Mouse (Mus musculus) midbrain, embryonic 14.5 days (tissue): ENCODE data around the gene Tmem145. TPM values are rescaled to one million over a fixed set of nuclear protein-coding genes. Genes with fewer than 3 reads are reported as not detected.
A peak's percentile ranks its signal among the peaks of the same experiment; 100 is the strongest.
"Not testable (repeated sequence)": the region's sequence is repeated elsewhere in the genome, so short reads cannot be mapped to it uniquely, and the experiment has no call there.

ENCODE experiments used
- ATAC-seq: fragments of 200-750 bp; cut with Nextera tagmentation; 2 replicates; pipeline ENCODE4 v1.8.0; 2017; ENCODE audit warnings: moderate number of reproducible peaks, moderate library complexity; ENCODE audit not compliant: low FRiP score, low TSS enrichment
- DNase-seq: peaks from one replicate; pipeline ENCODE4 v3.0.0-alpha.2; 2015
- H3K27ac ChIP-seq: fragments of 300-500 bp; sonication (generic); replicated peaks from 2 replicates; pipeline ENCODE4 v1.5.1; 2014; ENCODE audit warnings: mild to moderate bottlenecking, low read depth, low read length, moderate library complexity
- H3K27me3 ChIP-seq: fragments of 300-500 bp; sonication (generic); 2 replicates; pipeline ENCODE4 v1.6.1; 2014; ENCODE audit warnings: low read length, control low read depth, mixed read lengths; ENCODE audit not compliant: control insufficient read depth, insufficient read depth
- H3K36me3 ChIP-seq: fragments of 300-500 bp; sonication (generic); 2 replicates; pipeline ENCODE4 v1.6.1; 2014; ENCODE audit warnings: low read length, control low read depth; ENCODE audit not compliant: control insufficient read depth, insufficient read depth
- H3K4me1 ChIP-seq: fragments of 300-500 bp; sonication (generic); 2 replicates; pipeline ENCODE4 v1.6.1; 2014; ENCODE audit warnings: mild to moderate bottlenecking, antibody characterized with exemption, low read length, control low read depth; ENCODE audit not compliant: control insufficient read depth, insufficient read depth
- H3K4me2 ChIP-seq: fragments of 300-500 bp; sonication (generic); 2 replicates; pipeline ENCODE4 v1.6.1; 2014; ENCODE audit warnings: mild to moderate bottlenecking, low read length, moderate library complexity
- H3K4me3 ChIP-seq: fragments of 300-500 bp; sonication (generic); replicated peaks from 2 replicates; pipeline ENCODE4 v1.5.1; 2014; ENCODE audit warnings: low read depth, low read length
- H3K9ac ChIP-seq: fragments of 300-500 bp; sonication (generic); replicated peaks from 2 replicates; pipeline ENCODE4 v1.6.1; 2014; ENCODE audit warnings: mild to moderate bottlenecking, low read length, moderate library complexity
- H3K9me3 ChIP-seq: fragments of 300-500 bp; sonication (generic); 2 replicates; pipeline ENCODE4 v1.6.1; 2016; ENCODE audit warnings: low read length, control low read depth, mixed read lengths; ENCODE audit not compliant: control insufficient read depth
- WGBS: fragments of 180-500 bp; shearing (Covaris S2); extraction: QIAGEN DNeasy Blood & Tissue Kit; methylation state at CpG from one replicate; pipeline ENCODE4 v1.1.7; 2014; 5-methylcytosine and 5-hydroxymethylcytosine counted together
- polyA plus RNA-seq: library from polyadenylated mRNA; unstranded; fragments of >200 nt; fragmentation: Nextera tagmentation; extraction: Ambion mirVana; gene quantifications from 2 replicates; pipeline ENCODE4 v1.2.1, GENCODE M21; 2014

Tmem145 gene
- polyA plus RNA-seq, result 68.6 and 77.8 TPM in 2 replicates

- DNase-seq, result peak; percentile 88
- peak within 1 kb of the TSS; percentile 92 for H3K27ac ChIP-seq
- peak within 1 kb of the TSS; percentile 75 for H3K4me3 ChIP-seq
- ATAC-seq, result peak; percentile 78
- peak within 1 kb of the TSS; percentile 94 for H3K9ac ChIP-seq
- peaks cover 11% of the 10 kb centered on the region; the same call in 1 of the 2 replicates for H3K36me3 ChIP-seq
- H3K27me3 ChIP-seq, result peaks cover under 1% of the 10 kb centered on the region; the same call in 1 of the 2 replicates
- WGBS, result under 1% methylated on average over 44 of the region's 47 CpGs
- H3K9me3 ChIP-seq, result no peaks in the 10 kb centered on the region
- peak within 1 kb of the TSS; percentile 85 for H3K4me2 ChIP-seq
- peaks cover 7% of the 10 kb centered on the region for H3K4me1 ChIP-seq
Measured at GRCm38 (mm10) chr7:25305956-25306613, at the start of gene Tmem145. Gene Tmem145 (plus strand): TSS chr7:25306106.

DNA sequence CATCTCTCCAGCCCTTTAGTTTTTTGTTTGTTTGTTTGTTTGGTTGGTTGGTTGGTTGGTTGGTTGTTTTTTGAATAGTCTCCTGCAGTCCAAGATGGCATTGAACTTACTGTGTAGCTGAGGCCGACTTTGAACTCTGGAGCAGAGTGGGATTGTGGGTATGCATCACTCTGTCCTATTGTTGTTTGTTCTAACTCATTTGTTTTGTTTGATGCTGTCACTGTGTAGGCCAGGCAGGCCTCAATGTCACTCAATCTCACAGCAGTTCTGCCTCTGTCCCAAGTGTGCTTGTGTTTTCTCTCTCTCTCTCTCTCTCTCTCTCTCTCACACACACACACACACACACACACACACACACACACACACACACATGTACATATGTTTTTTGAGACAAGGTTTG lies 44.0 kb upstream of the Tmem145 start:
- Histone ChIP-seq H3K27me3 (no peaks in the 10 kb centered on the region), H3K4me2 (no peak overlapping the region), H3K27ac (no peak overlapping the region), H3K36me3 (no peaks in the 10 kb centered on the region), H3K9ac (no peak overlapping the region), H3K9me3 (no peaks in the 10 kb centered on the region), H3K4me3 (no peak overlapping the region), H3K4me1 (0 out of 2 replicates have a peak, but pooled peaks cover 1% of the 10 kb centered on the region)
- DNase-seq, result no peak
- no peak for ATAC-seq
- WGBS, result 90% methylated on average over 1 of the region's 1 CpGs

DNA sequence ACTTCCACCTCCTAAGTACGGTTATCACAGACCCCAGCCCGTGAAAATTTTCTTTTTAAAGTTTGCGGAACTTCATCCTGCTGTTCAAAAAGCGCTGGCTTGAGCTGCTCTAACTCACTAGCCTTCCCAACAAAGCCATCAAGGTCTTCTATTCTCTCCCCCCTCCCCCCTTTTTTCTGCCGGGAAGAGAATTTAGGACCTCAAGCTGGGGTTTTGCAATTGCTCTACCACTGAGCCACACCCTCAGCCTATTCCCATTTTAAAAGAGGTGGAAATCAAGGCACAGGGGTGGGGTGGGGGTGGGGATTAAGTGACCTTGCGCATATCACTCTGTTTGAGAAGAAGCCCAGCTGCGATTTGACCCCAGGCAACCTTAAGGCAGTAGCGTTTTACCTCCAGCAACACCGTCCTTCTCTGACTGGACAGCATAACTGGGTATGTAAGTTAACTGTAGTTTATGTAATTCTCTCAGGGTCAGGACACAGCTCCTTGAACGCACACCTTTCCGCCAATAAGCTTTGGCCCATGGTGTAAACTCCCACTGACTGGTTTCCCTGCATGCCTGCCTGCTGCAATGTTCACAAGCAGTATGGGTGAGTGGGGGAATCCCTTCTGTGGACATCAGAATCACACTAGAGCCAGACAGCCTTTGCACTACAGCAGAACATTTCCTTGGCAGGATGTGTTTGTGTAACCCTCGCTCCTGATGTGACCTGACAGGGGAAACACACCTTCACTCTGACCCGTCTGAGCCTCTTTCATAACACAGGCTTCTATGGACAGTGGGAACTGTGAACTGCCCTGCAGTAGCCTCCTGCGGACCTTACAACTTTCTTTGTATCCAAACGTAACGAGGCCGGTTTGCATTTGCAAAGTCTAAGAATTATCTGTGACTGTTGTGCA lies 41.7 kb upstream of the Tmem145 start:
- DNase-seq (no peak), ATAC-seq (no peak)
- 27% methylated on average over 17 of the region's 17 CpGs for WGBS
- H3K27me3 ChIP-seq, result no peaks in the 10 kb centered on the region
- H3K9ac ChIP-seq, result no peak overlapping the region
- peaks cover 9% of the 10 kb centered on the region for H3K4me1 ChIP-seq
- no peak overlapping the region for H3K4me3 ChIP-seq
- no peaks in the 10 kb centered on the region for H3K36me3 ChIP-seq
- H3K27ac ChIP-seq, result no peak overlapping the region
- H3K4me2 ChIP-seq, result no peak overlapping the region
- H3K9me3 ChIP-seq, result no peaks in the 10 kb centered on the region

- not testable (repeated sequence) for H3K4me2 ChIP-seq
Measured at GRCm38 (mm10) chr7:25265743-25266142, 40.2 kb upstream of the Tmem145 start.

DNA sequence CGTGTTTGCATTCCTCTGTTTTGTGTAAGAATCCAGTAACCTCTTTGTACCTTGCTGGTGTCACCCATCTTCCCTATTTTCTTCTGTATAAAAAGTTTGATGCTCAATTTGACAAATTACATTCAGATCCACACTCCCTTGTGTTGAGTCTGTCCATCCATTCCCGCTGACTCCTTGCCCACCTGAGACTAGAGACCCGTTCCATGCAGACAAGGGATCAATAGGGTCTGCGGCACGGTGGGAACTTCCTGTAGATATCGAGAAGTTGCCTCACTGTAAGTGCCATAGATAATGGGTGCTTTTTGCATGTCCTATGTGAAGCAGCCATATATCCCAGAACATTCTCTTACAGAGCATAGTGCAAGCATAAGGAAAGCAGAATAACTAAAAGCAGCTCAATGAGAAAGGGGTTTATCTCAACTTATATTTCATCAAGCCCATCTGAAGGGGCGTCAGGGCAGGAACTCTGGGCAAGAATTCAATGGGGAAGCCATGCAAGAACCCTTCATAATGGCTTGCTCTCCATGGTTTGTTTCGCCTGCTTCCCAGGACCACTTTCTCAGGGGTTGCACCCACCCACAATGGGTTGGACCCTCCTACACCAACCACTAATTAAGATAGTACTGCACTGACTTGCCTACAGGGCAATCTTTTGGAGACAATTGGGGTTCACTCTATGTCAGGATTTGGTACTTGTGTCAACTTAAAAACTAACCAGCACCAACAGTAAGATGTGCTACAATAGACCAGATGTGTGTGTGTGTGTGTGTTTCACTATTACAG lies 39.5 kb upstream of the Tmem145 start:
- no peak overlapping the region for H3K9ac ChIP-seq
- WGBS, result 92% methylated on average over 8 of the region's 8 CpGs
- H3K4me3 ChIP-seq, result no peak overlapping the region

More at GRCm38 (mm10) chr7:25265743-25266142, 40.2 kb upstream of the Tmem145 start:
- H3K9ac ChIP-seq, ATAC-seq, H3K27me3 ChIP-seq, H3K9me3 ChIP-seq, H3K36me3 ChIP-seq, H3K4me3 ChIP-seq, H3K27ac ChIP-seq, DNase-seq: not testable (repeated sequence)
- peaks cover 19% of the 10 kb centered on the region for H3K4me1 ChIP-seq
- WGBS, result 91% methylated on average over 5 of the region's 5 CpGs

GRCm38 (mm10) chr7:25267301-25267750 lies 38.6 kb upstream of the Tmem145 start, which contains the start of gene Cic:
Gene Cic (plus strand): TSS chr7:25267704.
- Histone ChIP-seq H3K4me3 (peak within 1 kb of the TSS; percentile 62), H3K36me3 (peaks cover 12% of the 10 kb centered on the region), H3K9ac (peak within 1 kb of the TSS; percentile 80), H3K27ac (peak within 1 kb of the TSS; percentile 90), H3K4me1 (peaks cover 19% of the 10 kb centered on the region), H3K9me3 (no peaks in the 10 kb centered on the region), H3K4me2 (peak within 1 kb of the TSS; percentile 83), H3K27me3 (no peaks in the 10 kb centered on the region)
- WGBS, result under 1% methylated on average over 29 of the region's 29 CpGs
- DNase-seq (peak; percentile 100), ATAC-seq (peak; percentile 90)

More for the DNA sequence above, 39.5 kb upstream of the Tmem145 start:
- Histone ChIP-seq H3K4me1 (peaks cover 19% of the 10 kb centered on the region), H3K9me3 (no peaks in the 10 kb centered on the region), H3K36me3 (peaks cover 3% of the 10 kb centered on the region; the same call in 1 of the 2 replicates), H3K27me3 (no peaks in the 10 kb centered on the region), H3K4me2 (peak overlapping the region; percentile 49), H3K27ac (no peak overlapping the region)
- DNase-seq, result no peak
- ATAC-seq, result no peak

GRCm38 (mm10) chr7:25267751-25268463 lies 38.0 kb upstream of the Tmem145 start:
- Histone ChIP-seq H3K4me2 (peak overlapping the region; percentile 83), H3K4me3 (peak overlapping the region; percentile 62), H3K9me3 (no peaks in the 10 kb centered on the region), H3K27me3 (no peaks in the 10 kb centered on the region), H3K4me1 (peaks cover 19% of the 10 kb centered on the region), H3K36me3 (peaks cover 18% of the 10 kb centered on the region), H3K9ac (peak overlapping the region; percentile 80), H3K27ac (peak overlapping the region; percentile 90)
- WGBS, result under 1% methylated on average over 33 of the region's 33 CpGs
- DNase-seq (peak; percentile 100), ATAC-seq (peak; percentile 95)
